Mouse (Mus musculus) limb, embryonic 13.5 days (tissue): ENCODE measurements at regions not wholly inside any gene's neighbourhood (a gene's known extent, or its start where the extent isn't known, plus 50 kb on each side); places are given as distances from the start of the nearest gene placed in this dataset.
"Not testable (repeated sequence)": the region's sequence is repeated elsewhere in the genome, so short reads cannot be mapped to it uniquely, and the experiment has no call there.

Experiments used
- ATAC-seq: fragments of 200-750 bp; cut with Nextera tagmentation; 2 replicates; pipeline ENCODE4 v1.8.0; 2017; ENCODE audit warnings: low read depth, moderate number of reproducible peaks, moderate TSS enrichment; ENCODE audit not compliant: low FRiP score
- H3K27ac ChIP-seq: fragments of 300-500 bp; sonication (generic); 2 replicates; pipeline ENCODE4 v1.5.1; 2015; ENCODE audit warnings: inconsistent platforms, mild to moderate bottlenecking, moderate library complexity
- H3K27me3 ChIP-seq: fragments of 300-500 bp; sonication (generic); 2 replicates; pipeline ENCODE4 v1.6.1; 2015; ENCODE audit warnings: mild to moderate bottlenecking, inconsistent platforms
- H3K36me3 ChIP-seq: fragments of 300-500 bp; sonication (generic); 2 replicates; pipeline ENCODE4 v1.6.1; 2015; ENCODE audit warnings: inconsistent platforms, mild to moderate bottlenecking, moderate library complexity
- H3K4me1 ChIP-seq: fragments of 300-500 bp; sonication (generic); 2 replicates; pipeline ENCODE4 v1.6.1; 2015; ENCODE audit warnings: inconsistent platforms
- H3K4me2 ChIP-seq: fragments of 300-500 bp; sonication (generic); replicated peaks from 2 replicates; pipeline ENCODE4 v1.6.1; 2015; ENCODE audit warnings: inconsistent platforms, mild to moderate bottlenecking, moderate library complexity
- H3K4me3 ChIP-seq: fragments of 300-500 bp; sonication (generic); 2 replicates; pipeline ENCODE4 v1.5.1; 2015; ENCODE audit warnings: moderate library complexity, mild to moderate bottlenecking, inconsistent platforms
- H3K9ac ChIP-seq: fragments of 300-500 bp; sonication (generic); 2 replicates; pipeline ENCODE4 v1.6.1; 2015; ENCODE audit warnings: mild to moderate bottlenecking, inconsistent platforms
- H3K9me3 ChIP-seq: fragments of 300-500 bp; sonication (generic); 2 replicates; pipeline ENCODE4 v1.6.1; 2016; ENCODE audit warnings: inconsistent platforms
- WGBS: fragments of 180-500 bp; shearing (Covaris S2); methylation state at CpG from one replicate; pipeline ENCODE4 v1.1.7; 2015; 5-methylcytosine and 5-hydroxymethylcytosine counted together

GRCm38 (mm10) chr10:46629876-46630275, 1052.2 kb downstream of the Hace1 start:
- Histone ChIP-seq H3K9me3 (no peaks in the 10 kb centered on the region; the same call in 1 of the 2 replicates), H3K9ac (no peak overlapping the region), H3K27ac (no peak overlapping the region), H3K36me3 (no peaks in the 10 kb centered on the region), H3K4me3 (no peak overlapping the region), H3K4me1 (no peaks in the 10 kb centered on the region), H3K4me2 (no peak overlapping the region), H3K27me3 (no peaks in the 10 kb centered on the region)
- no peak for ATAC-seq
- 94% methylated on average over 1 of the region's 1 CpGs for WGBS

- Histone ChIP-seq H3K9me3 (no peaks in the 10 kb centered on the region), H3K4me3 (no peak overlapping the region)
Measured at GRCm38 (mm10) chr10:46663041-46663440, 1085.4 kb downstream of the Hace1 start.

GRCm38 (mm10) chr10:46689823-46690372, 1112.3 kb downstream of the Hace1 start:
- 95% methylated on average over 1 of the region's 1 CpGs for WGBS

More at GRCm38 (mm10) chr10:46663041-46663440, 1085.4 kb downstream of the Hace1 start:
- Histone ChIP-seq H3K36me3 (no peaks in the 10 kb centered on the region), H3K4me1 (no peaks in the 10 kb centered on the region), H3K9ac (no peak overlapping the region), H3K4me2 (no peak overlapping the region), H3K27ac (no peak overlapping the region), H3K27me3 (no peaks in the 10 kb centered on the region)
- no peak for ATAC-seq

GRCm38 (mm10) chr10:46692661-46693060, 1115.0 kb downstream of the Hace1 start:
- 81% methylated on average over 3 of the region's 3 CpGs for WGBS
- Histone ChIP-seq H3K4me1 (no peaks in the 10 kb centered on the region), H3K36me3 (no peaks in the 10 kb centered on the region), H3K9ac (no peak overlapping the region), H3K27ac (no peak overlapping the region), H3K4me2 (no peak overlapping the region), H3K4me3 (no peak overlapping the region), H3K27me3 (peaks cover 4% of the 10 kb centered on the region; the same call in 1 of the 2 replicates), H3K9me3 (no peaks in the 10 kb centered on the region)
- ATAC-seq = no peak

More at GRCm38 (mm10) chr10:46689823-46690372, 1112.3 kb downstream of the Hace1 start:
- not testable (repeated sequence) for H3K4me1 ChIP-seq, H3K4me3 ChIP-seq, H3K4me2 ChIP-seq, ATAC-seq, H3K9ac ChIP-seq, H3K36me3 ChIP-seq, H3K27me3 ChIP-seq, H3K9me3 ChIP-seq, H3K27ac ChIP-seq

- Histone ChIP-seq H3K9me3 (no peaks in the 10 kb centered on the region), H3K9ac (no peak overlapping the region), H3K4me1 (peaks cover 4% of the 10 kb centered on the region; the same call in 1 of the 2 replicates), H3K4me2 (no peak overlapping the region), H3K36me3 (no peaks in the 10 kb centered on the region), H3K4me3 (no peak overlapping the region), H3K27ac (no peak overlapping the region), H3K27me3 (no peaks in the 10 kb centered on the region)
- 11% methylated on average over 2 of the region's 2 CpGs for WGBS
- ATAC-seq = peak; percentile 92
Measured at GRCm38 (mm10) chr10:46697363-46698246, 1120.0 kb downstream of the Hace1 start.

- Histone ChIP-seq H3K9me3 (no peaks in the 10 kb centered on the region), H3K4me3 (no peak overlapping the region), H3K27ac (no peak overlapping the region), H3K4me2 (no peak overlapping the region), H3K9ac (no peak overlapping the region), H3K27me3 (no peaks in the 10 kb centered on the region), H3K4me1 (peaks cover 4% of the 10 kb centered on the region; the same call in 1 of the 2 replicates), H3K36me3 (no peaks in the 10 kb centered on the region)
- WGBS = 24% methylated on average over 4 of the region's 4 CpGs
- no peak for ATAC-seq
Measured at GRCm38 (mm10) chr10:46701221-46701620, 1123.6 kb downstream of the Hace1 start.

- not testable (repeated sequence) for ATAC-seq, H3K9me3 ChIP-seq, H3K4me1 ChIP-seq, H3K9ac ChIP-seq, H3K27me3 ChIP-seq, H3K36me3 ChIP-seq, H3K27ac ChIP-seq, H3K4me3 ChIP-seq, H3K4me2 ChIP-seq
Measured at GRCm38 (mm10) chr10:46708022-46708421, 1130.4 kb downstream of the Hace1 start.

- Histone ChIP-seq H3K9me3 (no peaks in the 10 kb centered on the region), H3K4me3 (no peak overlapping the region), H3K9ac (no peak overlapping the region), H3K27ac (no peak overlapping the region), H3K36me3 (no peaks in the 10 kb centered on the region), H3K27me3 (no peaks in the 10 kb centered on the region), H3K4me1 (no peaks in the 10 kb centered on the region), H3K4me2 (no peak overlapping the region)
- no peak for ATAC-seq
Measured at GRCm38 (mm10) chr10:46712690-46713089, 1135.1 kb downstream of the Hace1 start.

GRCm38 (mm10) chr10:46718349-46719087, 1140.9 kb downstream of the Hace1 start:
- Histone ChIP-seq H3K4me1 (no peaks in the 10 kb centered on the region), H3K4me2 (no peak overlapping the region), H3K9me3 (no peaks in the 10 kb centered on the region), H3K9ac (no peak overlapping the region), H3K27ac (no peak overlapping the region), H3K36me3 (no peaks in the 10 kb centered on the region), H3K4me3 (no peak overlapping the region), H3K27me3 (no peaks in the 10 kb centered on the region)
- no peak for ATAC-seq
- 73% methylated on average over 2 of the region's 2 CpGs for WGBS

GRCm38 (mm10) chr10:46719088-46719469, 1141.5 kb downstream of the Hace1 start:
- Histone ChIP-seq H3K4me3 (no peak overlapping the region), H3K9ac (no peak overlapping the region), H3K4me2 (no peak overlapping the region), H3K27me3 (no peaks in the 10 kb centered on the region), H3K9me3 (no peaks in the 10 kb centered on the region), H3K27ac (no peak overlapping the region), H3K36me3 (no peaks in the 10 kb centered on the region), H3K4me1 (no peaks in the 10 kb centered on the region)
- no peak for ATAC-seq
- 74% methylated on average over 2 of the region's 2 CpGs for WGBS

GRCm38 (mm10) chr10:46723666-46724065, 1146.0 kb downstream of the Hace1 start:
- no peak overlapping the region for H3K4me2 ChIP-seq
- H3K4me1 ChIP-seq = no peaks in the 10 kb centered on the region
- no peaks in the 10 kb centered on the region for H3K27me3 ChIP-seq
- H3K36me3 ChIP-seq = no peaks in the 10 kb centered on the region
- H3K4me3 ChIP-seq = no peak overlapping the region
- no peak for ATAC-seq
- H3K9me3 ChIP-seq = no peaks in the 10 kb centered on the region
- WGBS = 70% methylated on average over 2 of the region's 2 CpGs
- no peak overlapping the region for H3K27ac ChIP-seq
- no peak overlapping the region for H3K9ac ChIP-seq

- Histone ChIP-seq H3K36me3 (no peaks in the 10 kb centered on the region), H3K27ac (no peak overlapping the region), H3K4me2 (no peak overlapping the region), H3K9me3 (no peaks in the 10 kb centered on the region), H3K4me3 (no peak overlapping the region), H3K4me1 (no peaks in the 10 kb centered on the region), H3K27me3 (no peaks in the 10 kb centered on the region), H3K9ac (no peak overlapping the region)
- no peak for ATAC-seq
- WGBS = 63% methylated on average over 1 of the region's 1 CpGs
Measured at GRCm38 (mm10) chr10:46730601-46731000, 1153.0 kb downstream of the Hace1 start.
